Mouse (Mus musculus): ENCODE measurements around the gene Nupr1l. TPM values are rescaled to one million over a fixed set of nuclear protein-coding genes. Genes with fewer than 3 reads are reported as not detected.
A peak's percentile ranks its signal among the peaks of the same experiment; 100 is the strongest.
"Not testable (repeated sequence)": the region's sequence is repeated elsewhere in the genome, so short reads cannot be mapped to it uniquely, and the experiment has no call there.

Gene Nupr1l
- polyA plus RNA-seq, 1 experiment from 2014 or later = 2.6 TPM

DNA sequence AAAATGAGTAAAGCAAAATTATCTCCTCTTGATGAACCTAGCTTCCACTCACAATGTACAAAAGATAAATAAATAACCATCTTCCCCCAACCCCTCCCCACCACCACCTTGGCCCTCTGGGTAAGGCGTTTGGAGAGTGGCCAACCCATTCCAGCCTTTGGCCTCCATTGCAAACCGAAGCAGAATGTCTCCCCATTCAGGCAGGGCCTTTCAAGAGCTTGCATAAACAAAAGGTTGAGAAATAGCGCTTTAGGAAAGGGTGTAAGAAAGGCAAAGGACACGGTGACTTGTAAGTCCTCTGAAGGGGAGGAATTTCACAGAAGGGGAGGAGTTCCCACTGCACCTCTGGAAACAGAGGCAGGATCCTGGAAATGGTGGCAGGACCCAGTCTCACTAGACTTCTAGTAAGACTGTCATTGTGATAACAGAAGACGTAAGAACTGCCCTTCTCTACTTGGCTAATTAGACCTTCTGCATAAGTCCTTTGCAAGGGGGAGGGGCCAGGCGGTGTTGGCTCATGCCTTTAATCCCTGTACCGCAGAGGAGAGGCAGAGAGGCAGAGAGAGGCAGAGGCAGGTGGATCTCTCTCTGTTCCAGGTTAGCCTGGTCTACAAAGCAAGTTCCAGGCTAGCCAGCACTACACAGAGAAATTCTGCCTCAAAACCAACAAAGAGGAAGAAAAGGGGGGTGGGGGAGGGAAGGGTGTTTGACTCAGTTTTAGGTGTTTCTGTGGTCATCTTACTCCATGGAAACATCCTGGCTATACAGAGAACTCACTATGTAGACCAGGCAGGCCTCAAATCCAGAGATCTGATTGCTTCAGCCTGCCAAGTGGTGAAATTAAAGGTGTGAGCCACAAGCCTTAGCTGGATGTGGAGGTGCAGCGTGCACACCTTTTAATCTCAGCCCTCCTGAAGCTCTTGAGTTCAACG is 21.9 kb downstream of the Nupr1l start:
- Histone ChIP-seq H3K9ac (ENCODE audit: low read length) (no peak overlapping the region), H3K9me3 (ENCODE audit: control insufficient read depth, low read length) (no peaks in the 10 kb centered on the region), H3K4me1 (replicated peaks; ENCODE audit: control insufficient read depth, insufficient read depth, low read length) (no peaks in the 10 kb centered on the region), H3K4me3 (ENCODE audit: low read length) (no peak overlapping the region), H3K4me2 (ENCODE audit: low read depth, low read length) (no peak overlapping the region), H3K27me3 (ENCODE audit: control insufficient read depth, insufficient read depth, low read depth, low read length) (no peaks in the 10 kb centered on the region), H3K36me3 (ENCODE audit: control insufficient read depth, insufficient read depth, low read length) (no peaks in the 10 kb centered on the region), H3K27ac (ENCODE audit: low read length) (peak overlapping the region; percentile 45)
- 33% methylated on average over 9 of the region's 9 CpGs for WGBS
- ATAC-seq (ENCODE audit: low read depth) = peak; percentile 92

GRCm38 (mm10) chr5:129936941-129937340 is 28.6 kb downstream of the Nupr1l start:
- H3K9me3 ChIP-seq (ENCODE audit: control insufficient read depth, low read length) = no peaks in the 10 kb centered on the region
- ATAC-seq (ENCODE audit: low read depth) = no peak
- peaks cover 3% of the 10 kb centered on the region; the same call in 1 of the 2 replicates for H3K4me1 ChIP-seq (replicated peaks; ENCODE audit: control insufficient read depth, insufficient read depth, low read length)

DNA sequence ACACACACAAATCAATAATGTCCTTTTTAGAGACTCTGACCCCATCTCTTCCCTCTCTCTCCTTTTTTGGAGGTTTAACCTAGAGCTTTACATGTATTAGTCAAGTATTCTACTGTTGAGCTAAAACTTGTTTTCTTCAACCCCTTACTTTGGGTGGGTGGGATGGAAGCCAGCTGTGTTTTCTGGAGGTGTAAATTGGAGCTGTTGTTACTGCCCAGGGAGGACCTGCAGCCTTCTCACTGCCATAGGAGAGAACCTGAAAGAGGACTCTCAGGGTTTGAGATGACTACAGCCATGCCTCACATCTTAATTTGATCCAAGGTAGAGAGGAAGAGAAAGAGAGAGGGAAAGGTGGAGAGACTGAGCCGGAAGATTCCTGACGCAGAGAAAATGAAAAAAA is 31.9 kb downstream of the Nupr1l start:
- WGBS = 45% methylated on average over 2 of the region's 2 CpGs
- H3K4me3 ChIP-seq (ENCODE audit: low read length) = no peak overlapping the region
- H3K36me3 ChIP-seq (ENCODE audit: control insufficient read depth, insufficient read depth, low read length) = peaks cover 3% of the 10 kb centered on the region; the same call in 1 of the 2 replicates
- no peak overlapping the region for H3K27ac ChIP-seq (ENCODE audit: low read length)
- ATAC-seq (ENCODE audit: low read depth) = no peak
- peak overlapping the region; percentile 67; the same call in 1 of the 2 replicates for H3K4me2 ChIP-seq (ENCODE audit: low read depth, low read length)
- no peaks in the 10 kb centered on the region for H3K9me3 ChIP-seq (ENCODE audit: control insufficient read depth, low read length)
- H3K9ac ChIP-seq (ENCODE audit: low read length) = no peak overlapping the region
- H3K4me1 ChIP-seq (replicated peaks; ENCODE audit: control insufficient read depth, insufficient read depth, low read length) = peaks cover 9% of the 10 kb centered on the region
- no peaks in the 10 kb centered on the region for H3K27me3 ChIP-seq (ENCODE audit: control insufficient read depth, insufficient read depth, low read depth, low read length)

More at GRCm38 (mm10) chr5:129936941-129937340, 28.6 kb downstream of the Nupr1l start:
- 53% methylated on average over 4 of the region's 4 CpGs for WGBS
- no peaks in the 10 kb centered on the region for H3K36me3 ChIP-seq (ENCODE audit: control insufficient read depth, insufficient read depth, low read length)
- no peak overlapping the region for H3K4me3 ChIP-seq (ENCODE audit: low read length)
- H3K27ac ChIP-seq (ENCODE audit: low read length) = no peak overlapping the region
- no peak overlapping the region for H3K4me2 ChIP-seq (ENCODE audit: low read depth, low read length)
- H3K27me3 ChIP-seq (ENCODE audit: control insufficient read depth, insufficient read depth, low read depth, low read length) = no peaks in the 10 kb centered on the region
- no peak overlapping the region for H3K9ac ChIP-seq (ENCODE audit: low read length)

GRCm38 (mm10) chr5:129940736-129941494 is 32.6 kb downstream of the Nupr1l start:
- WGBS = 2% methylated on average over 9 of the region's 9 CpGs
- Histone ChIP-seq H3K27me3 (ENCODE audit: control insufficient read depth, insufficient read depth, low read depth, low read length) (no peaks in the 10 kb centered on the region), H3K36me3 (ENCODE audit: control insufficient read depth, insufficient read depth, low read length) (peaks cover 5% of the 10 kb centered on the region; the same call in 1 of the 2 replicates), H3K27ac (ENCODE audit: low read length) (peak overlapping the region; percentile 69), H3K9ac (ENCODE audit: low read length) (peak overlapping the region; percentile 63), H3K9me3 (ENCODE audit: control insufficient read depth, low read length) (no peaks in the 10 kb centered on the region), H3K4me3 (ENCODE audit: low read length) (peak overlapping the region; percentile 64), H3K4me1 (replicated peaks; ENCODE audit: control insufficient read depth, insufficient read depth, low read length) (peaks cover 9% of the 10 kb centered on the region), H3K4me2 (ENCODE audit: low read depth, low read length) (peak overlapping the region; percentile 67)
- peak; percentile 36 for ATAC-seq (ENCODE audit: low read depth)

GRCm38 (mm10) chr5:129941495-129942045 is 33.2 kb downstream of the Nupr1l start, which contains the start of gene Vkorc1l1:
Vkorc1l1 (plus strand) TSS chr5:129941970.
- H3K36me3 ChIP-seq (ENCODE audit: control insufficient read depth, insufficient read depth, low read length) = peaks cover 5% of the 10 kb centered on the region; the same call in 1 of the 2 replicates
- peak within 1 kb of the TSS; percentile 88 for H3K4me3 ChIP-seq (ENCODE audit: low read length)
- under 1% methylated on average over 51 of the region's 59 CpGs for WGBS
- peaks cover 9% of the 10 kb centered on the region for H3K4me1 ChIP-seq (replicated peaks; ENCODE audit: control insufficient read depth, insufficient read depth, low read length)
- H3K27ac ChIP-seq (ENCODE audit: low read length) = peak within 1 kb of the TSS; percentile 69
- H3K27me3 ChIP-seq (ENCODE audit: control insufficient read depth, insufficient read depth, low read depth, low read length) = no peaks in the 10 kb centered on the region
- H3K9ac ChIP-seq (ENCODE audit: low read length) = peak within 1 kb of the TSS; percentile 89
- ATAC-seq (ENCODE audit: low read depth) = peak; percentile 98
- peak within 1 kb of the TSS; percentile 90 for H3K4me2 ChIP-seq (ENCODE audit: low read depth, low read length)
- H3K9me3 ChIP-seq (ENCODE audit: control insufficient read depth, low read length) = no peaks in the 10 kb centered on the region

GRCm38 (mm10) chr5:129942073-129942939 is 34.0 kb downstream of the Nupr1l start:
- Histone ChIP-seq H3K9ac (ENCODE audit: low read length) (peak overlapping the region; percentile 89), H3K4me2 (ENCODE audit: low read depth, low read length) (peak overlapping the region; percentile 90), H3K4me3 (ENCODE audit: low read length) (peak overlapping the region; percentile 88), H3K27ac (ENCODE audit: low read length) (peak overlapping the region; percentile 61)
- not testable (repeated sequence) for H3K9me3 ChIP-seq (ENCODE audit: control insufficient read depth, low read length); H3K36me3 ChIP-seq (ENCODE audit: control insufficient read depth, insufficient read depth, low read length); H3K4me1 ChIP-seq (replicated peaks; ENCODE audit: control insufficient read depth, insufficient read depth, low read length); H3K27me3 ChIP-seq (ENCODE audit: control insufficient read depth, insufficient read depth, low read depth, low read length)
- WGBS = under 1% methylated on average over 44 of the region's 82 CpGs
- peak; percentile 42 for ATAC-seq (ENCODE audit: low read depth)

GRCm38 (mm10) chr5:129943402-129943801 is 35.1 kb downstream of the Nupr1l start:
- no peak overlapping the region for H3K27ac ChIP-seq (ENCODE audit: low read length)
- 38% methylated on average over 1 of the region's 1 CpGs for WGBS
- no peaks in the 10 kb centered on the region for H3K9me3 ChIP-seq (ENCODE audit: control insufficient read depth, low read length)
- peak overlapping the region; percentile 6; the same call in 1 of the 2 replicates for H3K4me2 ChIP-seq (ENCODE audit: low read depth, low read length)
- H3K27me3 ChIP-seq (ENCODE audit: control insufficient read depth, insufficient read depth, low read depth, low read length) = no peaks in the 10 kb centered on the region
- no peak overlapping the region for H3K9ac ChIP-seq (ENCODE audit: low read length)
- peaks cover 9% of the 10 kb centered on the region for H3K4me1 ChIP-seq (replicated peaks; ENCODE audit: control insufficient read depth, insufficient read depth, low read length)
- ATAC-seq (ENCODE audit: low read depth) = no peak
- H3K36me3 ChIP-seq (ENCODE audit: control insufficient read depth, insufficient read depth, low read length) = peaks cover 5% of the 10 kb centered on the region; the same call in 1 of the 2 replicates
- H3K4me3 ChIP-seq (ENCODE audit: low read length) = no peak overlapping the region

DNA sequence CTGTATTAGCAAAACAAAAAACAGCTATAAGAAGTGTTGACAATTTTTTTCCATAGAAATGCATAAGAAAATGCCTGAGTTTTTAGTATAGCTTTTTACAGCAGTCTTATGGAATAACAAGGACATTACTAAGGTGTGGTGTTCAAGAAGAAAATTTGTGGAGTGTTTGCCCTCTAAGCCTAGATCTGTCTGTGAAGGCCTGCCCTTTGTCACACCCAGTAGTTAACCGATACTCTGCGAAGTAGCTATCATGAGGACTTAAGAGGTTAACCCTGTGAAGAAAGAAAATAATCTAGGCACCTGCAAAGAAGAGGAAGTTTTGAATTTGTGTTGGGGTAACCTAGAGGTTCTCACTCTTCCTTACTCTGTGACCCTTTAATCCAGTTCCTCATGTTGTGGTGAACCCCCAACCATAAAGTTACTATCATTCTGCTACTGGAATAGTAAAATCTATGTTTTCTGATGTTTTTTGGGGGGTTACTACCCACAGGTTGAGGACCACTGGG is 39.2 kb downstream of the Nupr1l start:
- Histone ChIP-seq H3K36me3 (ENCODE audit: control insufficient read depth, insufficient read depth, low read length) (peaks cover 5% of the 10 kb centered on the region; the same call in 1 of the 2 replicates), H3K4me3 (ENCODE audit: low read length) (no peak overlapping the region), H3K9me3 (ENCODE audit: control insufficient read depth, low read length) (no peaks in the 10 kb centered on the region), H3K27me3 (ENCODE audit: control insufficient read depth, insufficient read depth, low read depth, low read length) (no peaks in the 10 kb centered on the region), H3K9ac (ENCODE audit: low read length) (no peak overlapping the region), H3K4me1 (replicated peaks; ENCODE audit: control insufficient read depth, insufficient read depth, low read length) (peaks cover 6% of the 10 kb centered on the region), H3K4me2 (ENCODE audit: low read depth, low read length) (no peak overlapping the region), H3K27ac (ENCODE audit: low read length) (no peak overlapping the region)
- ATAC-seq (ENCODE audit: low read depth) = no peak
- WGBS = 75% methylated on average over 2 of the region's 2 CpGs

Data from lung, embryonic 16.5 days (tissue).